Mouse (Mus musculus) stomach, postnatal 0 days (tissue): ENCODE measurements at regions not wholly inside any gene's neighbourhood (a gene's known extent, or its start where the extent isn't known, plus 50 kb on each side); places are given as distances from the start of the nearest gene placed in this dataset.

Experiments used
- CTCF ChIP-seq: IDR thresholded peaks from 2 replicates; pipeline ENCODE4 v1.5.1; 2016; ENCODE audit warnings: antibody characterized with exemption, low read depth, mild to moderate bottlenecking, moderate library complexity
- EP300 ChIP-seq: optimal IDR thresholded peaks from 2 replicates; pipeline ENCODE3; 2016; ENCODE audit warnings: antibody characterized with exemption

- TF ChIP-seq CTCF (no peak), EP300 (no peak)
Observed at GRCm38 (mm10) chr13:41897481-41898317, 50.2 kb upstream of the Adtrp start.
